Mouse (Mus musculus) layer of hippocampus, adult 2 months (tissue): Measurements from ENCODE around the gene Parva. TPM values are rescaled to one million over a fixed set of nuclear protein-coding genes. Genes with fewer than 3 reads are reported as not detected.

ENCODE experiments used
- DNase-seq, 2 experiments: peaks; one replicate each; pipeline ENCODE4 v3.0.0; 2022; ENCODE audit warnings: low spot score in 2 of 2
- H3K27ac ChIP-seq: fragments of 200-600 bp; 2 replicates; pipeline ENCODE4 v1.8.1; 2022
- H3K4me3 ChIP-seq: fragments of 200-600 bp; 2 replicates; pipeline ENCODE4 v1.8.1; 2022; ENCODE audit warnings: mild to moderate bottlenecking
- CTCF ChIP-seq: fragments of 200-600 bp; conservative IDR thresholded peaks from 2 replicates; pipeline ENCODE4 v1.8.1; 2022; ENCODE audit warnings: antibody characterized with exemption, mild to moderate bottlenecking, moderate library complexity
- total RNA-seq, 2 experiments: library from RNA; stranded (reverse); gene quantifications; 2 replicates each; pipeline ENCODE4 v1.2.3; 2021

The Parva gene
- total RNA-seq, 2 experiments from 2014 or later = 47.6 to 49.1 TPM

- peak; percentile 69 to 71 for DNase-seq
- Histone ChIP-seq H3K27ac (no peak overlapping the region), H3K4me3 (no peak overlapping the region)
- peak; percentile 98 for TF ChIP-seq CTCF
Observed at GRCm38 (mm10) chr7:112400175-112400574, 27.1 kb upstream of the Parva start.

DNA sequence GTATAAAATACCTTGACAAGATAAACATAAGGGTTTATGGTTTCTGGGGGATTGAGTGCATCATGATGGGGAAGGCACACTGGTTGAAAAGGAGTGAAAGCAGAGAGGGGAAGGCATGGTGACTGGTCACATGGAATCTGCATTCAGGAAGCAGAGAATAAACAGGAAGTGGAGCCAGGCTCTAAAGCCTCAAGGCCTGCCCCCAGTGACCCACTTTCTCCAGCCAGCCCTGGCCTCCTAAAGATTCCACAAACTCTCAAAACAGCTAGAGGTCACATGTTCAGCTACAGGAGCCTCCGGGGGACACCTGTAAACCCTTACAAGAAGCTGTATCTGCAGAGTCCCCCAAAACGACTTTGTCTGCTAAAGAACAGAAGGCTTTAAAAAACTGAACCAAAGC is 22.2 kb upstream of the Parva start:
- DNase-seq = no peak
- Histone ChIP-seq H3K27ac (no peak overlapping the region), H3K4me3 (no peak overlapping the region)
- TF ChIP-seq CTCF = no peak

DNA sequence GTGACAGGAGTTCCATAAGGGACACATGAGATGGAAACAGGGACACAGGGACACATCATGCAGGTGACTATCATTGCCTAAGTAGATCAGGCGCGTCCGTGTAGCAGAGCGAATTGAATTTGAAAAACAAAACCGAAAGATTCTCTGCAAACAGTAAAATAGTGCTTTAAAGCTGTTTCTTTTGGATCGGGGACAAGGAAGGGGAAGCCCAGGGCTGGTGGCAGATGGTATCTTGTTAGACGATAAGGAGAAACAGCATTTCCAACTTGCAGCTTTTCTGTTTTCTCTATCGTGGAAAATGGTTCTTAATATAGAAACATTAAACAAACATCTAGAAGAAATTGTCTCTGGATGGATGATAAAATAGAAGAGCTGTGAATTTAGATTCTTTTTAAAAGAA is 21.7 kb upstream of the Parva start:
- Histone ChIP-seq H3K4me3 (peak overlapping the region; percentile 24; the same call in 1 of the 2 replicates), H3K27ac (no peak overlapping the region)
- DNase-seq = peak; percentile 43 to 50
- no peak for TF ChIP-seq CTCF

DNA sequence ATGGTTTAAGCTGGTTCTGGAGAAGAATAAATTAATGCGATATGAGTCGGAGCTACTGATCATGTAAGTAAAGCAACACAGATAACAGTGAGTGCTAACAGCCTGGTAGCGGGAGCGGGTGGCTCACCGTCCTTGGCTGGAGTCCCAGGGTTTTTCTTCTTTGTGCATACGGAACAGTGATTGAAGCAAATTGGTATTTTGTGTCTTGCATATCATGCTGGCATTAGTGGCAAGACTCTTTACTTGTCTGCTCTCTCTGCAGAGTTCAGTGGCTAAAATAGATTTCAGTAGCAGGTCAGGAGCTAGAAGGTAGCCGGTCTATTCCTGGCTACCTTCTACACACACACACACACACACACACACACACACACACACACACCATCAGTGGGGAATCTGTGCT is 19.7 kb upstream of the Parva start:
- Histone ChIP-seq H3K4me3 (no peak overlapping the region), H3K27ac (no peak overlapping the region)
- no peak for TF ChIP-seq CTCF
- DNase-seq = peak; percentile 64 to 69

DNA sequence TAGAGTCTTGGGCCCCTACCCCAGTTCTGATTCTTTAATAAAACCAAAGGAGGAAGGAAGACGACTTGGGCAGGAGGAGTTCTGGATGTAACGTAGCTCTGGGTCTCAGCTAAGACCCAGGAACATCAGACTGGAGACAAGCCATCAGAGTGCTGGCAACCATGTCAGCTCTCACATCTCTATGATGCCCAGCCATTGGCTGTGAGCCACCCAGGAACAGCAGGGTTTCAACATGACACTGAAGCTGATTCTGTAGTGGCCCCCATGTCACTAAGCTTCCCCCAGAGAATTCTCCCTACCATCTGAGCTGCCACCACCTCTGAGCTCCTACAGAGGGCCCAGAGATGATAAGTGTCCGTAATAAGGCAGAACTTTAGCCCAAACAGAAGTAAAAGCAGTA is 17.3 kb upstream of the Parva start:
- Histone ChIP-seq H3K4me3 (no peak overlapping the region), H3K27ac (no peak overlapping the region)
- no peak for DNase-seq
- TF ChIP-seq CTCF = no peak

DNA sequence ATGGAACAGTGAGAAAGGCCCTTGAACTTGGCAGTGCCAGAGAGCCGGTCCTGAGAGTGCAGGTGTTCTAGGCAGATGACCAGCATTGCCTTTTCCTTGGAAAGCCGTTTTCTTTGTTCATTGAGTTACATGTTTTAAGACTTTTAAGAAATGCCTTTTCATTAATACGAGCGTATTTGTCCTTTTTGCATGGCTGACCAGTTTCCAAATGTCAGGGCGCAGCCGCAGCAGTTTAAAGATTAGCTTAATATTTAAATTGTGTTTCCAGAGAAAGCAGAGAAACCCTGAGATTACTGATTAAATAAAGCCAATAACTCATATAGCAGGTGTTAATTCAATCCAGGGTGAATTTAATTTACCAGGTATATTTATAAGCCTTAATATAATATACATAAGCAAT is 14.0 kb upstream of the Parva start:
- no peak for TF ChIP-seq CTCF
- no peak for DNase-seq
- H3K4me3 ChIP-seq = no peak overlapping the region
- H3K27ac ChIP-seq = no peak overlapping the region

- no peak for DNase-seq
- Histone ChIP-seq H3K4me3 (peak overlapping the region; percentile 30), H3K27ac (no peak overlapping the region)
- no peak for TF ChIP-seq CTCF
Observed at GRCm38 (mm10) chr7:112416058-112416526, 11.2 kb upstream of the Parva start.

GRCm38 (mm10) chr7:112416730-112417513 is 10.4 kb upstream of the Parva start:
- H3K27ac ChIP-seq = no peak overlapping the region

GRCm38 (mm10) chr7:112417598-112417997 is 9.7 kb upstream of the Parva start:
- Histone ChIP-seq H3K27ac (no peak overlapping the region), H3K4me3 (no peak overlapping the region)
- TF ChIP-seq CTCF = no peak
- DNase-seq = no peak

More at GRCm38 (mm10) chr7:112416730-112417513, 10.4 kb upstream of the Parva start:
- no peak for TF ChIP-seq CTCF
- no peak overlapping the region for H3K4me3 ChIP-seq
- no peak for DNase-seq

GRCm38 (mm10) chr7:112423438-112423837 is 3.9 kb upstream of the Parva start:
- H3K4me3 ChIP-seq = no peak overlapping the region

GRCm38 (mm10) chr7:112426811-112427210 is 494 bp upstream of the Parva start:
- no peak for DNase-seq

More at GRCm38 (mm10) chr7:112423438-112423837, 3.9 kb upstream of the Parva start:
- TF ChIP-seq CTCF = no peak
- no peak overlapping the region for H3K27ac ChIP-seq
- no peak for DNase-seq

GRCm38 (mm10) chr7:112428158-112428535 is 842 bp downstream of the Parva start:
- peak; percentile 64 to 66 for DNase-seq
- Histone ChIP-seq H3K27ac (peak overlapping the region; percentile 89), H3K4me3 (peak overlapping the region; percentile 81)
- TF ChIP-seq CTCF = peak; percentile 38

More at GRCm38 (mm10) chr7:112426811-112427210, 494 bp upstream of the Parva start:
- Histone ChIP-seq H3K4me3 (no peak overlapping the region), H3K27ac (no peak overlapping the region)
- no peak for TF ChIP-seq CTCF

- DNase-seq = no peak
- Histone ChIP-seq H3K27ac (no peak overlapping the region), H3K4me3 (no peak overlapping the region)
- no peak for TF ChIP-seq CTCF
Observed at GRCm38 (mm10) chr7:112439846-112440245, 12.5 kb downstream of the Parva start.
